Mouse (Mus musculus): ENCODE data around the gene Tbx19. TPM values are rescaled to one million over a fixed set of nuclear protein-coding genes. Genes with fewer than 3 reads are reported as not detected.

The Tbx19 gene
- not detected in 2 replicates for total RNA-seq (2014; rRNA removed)
- 0.20 TPM in 1 of 2 replicates, not detected in the other for polyA plus RNA-seq (2012; rRNA removed)

GRCm38 (mm10) chr1:165160723-165161405 lies at the start of gene Tbx19:
Tbx19 (minus strand) TSS chr1:165160773.
- no peak for DNase-seq (ENCODE audit: extremely low read depth, low read depth, low spot score)
- H3K27ac ChIP-seq (replicated peaks; ENCODE audit: insufficient read depth, low read depth, low read length) = no peak within 1 kb of the TSS
- H3K9ac ChIP-seq (ENCODE audit: low read depth, low read length) = no peak within 1 kb of the TSS
- H3K4me1 ChIP-seq (ENCODE audit: control insufficient read depth, insufficient read depth, low read length) = no peaks in the 10 kb centered on the region
- WGBS = 86% methylated on average over 8 of the region's 8 CpGs
- H3K27me3 ChIP-seq (ENCODE audit: control insufficient read depth, insufficient read depth, low read length) = 0 out of 2 replicates have a peak, but pooled peaks cover 3% of the 10 kb centered on the region
- no peak for TF ChIP-seq POLR2A (IDR thresholded peaks at IDR 0.05; ENCODE audit: extremely low read depth, insufficient read depth, low read length)
- H3K4me3 ChIP-seq (ENCODE audit: insufficient read depth, low read depth, low read length) = no peak within 1 kb of the TSS
- no peaks in the 10 kb centered on the region for H3K79me2 ChIP-seq (ENCODE audit: control insufficient read depth, insufficient read depth, low read length)
- no peaks in the 10 kb centered on the region for H3K36me3 ChIP-seq (ENCODE audit: control insufficient read depth, insufficient read depth, low read length)

GRCm38 (mm10) chr1:165205591-165205990 lies 45.0 kb upstream of the Tbx19 start:
- no peak overlapping the region for H3K4me3 ChIP-seq (ENCODE audit: insufficient read depth, low read depth, low read length)
- TF ChIP-seq POLR2A (IDR thresholded peaks at IDR 0.05; ENCODE audit: extremely low read depth, insufficient read depth, low read length) (no peak), CTCF (IDR thresholded peaks at IDR 0.05; ENCODE audit: low read depth, low read length) (no peak)
- no peak overlapping the region for H3K27ac ChIP-seq (replicated peaks; ENCODE audit: insufficient read depth, low read depth, low read length)
- no peak for DNase-seq (ENCODE audit: extremely low read depth, low read depth, low spot score)
- no peaks in the 10 kb centered on the region for H3K4me1 ChIP-seq (ENCODE audit: control insufficient read depth, insufficient read depth, low read length)
- H3K36me3 ChIP-seq (ENCODE audit: control insufficient read depth, insufficient read depth, low read length) = no peaks in the 10 kb centered on the region
- H3K9ac ChIP-seq (ENCODE audit: low read depth, low read length) = no peak overlapping the region
- 61% methylated on average over 2 of the region's 2 CpGs for WGBS
- H3K79me2 ChIP-seq (ENCODE audit: control insufficient read depth, insufficient read depth, low read length) = no peaks in the 10 kb centered on the region
- no peaks in the 10 kb centered on the region for H3K27me3 ChIP-seq (ENCODE audit: control insufficient read depth, insufficient read depth, low read length)

DNA sequence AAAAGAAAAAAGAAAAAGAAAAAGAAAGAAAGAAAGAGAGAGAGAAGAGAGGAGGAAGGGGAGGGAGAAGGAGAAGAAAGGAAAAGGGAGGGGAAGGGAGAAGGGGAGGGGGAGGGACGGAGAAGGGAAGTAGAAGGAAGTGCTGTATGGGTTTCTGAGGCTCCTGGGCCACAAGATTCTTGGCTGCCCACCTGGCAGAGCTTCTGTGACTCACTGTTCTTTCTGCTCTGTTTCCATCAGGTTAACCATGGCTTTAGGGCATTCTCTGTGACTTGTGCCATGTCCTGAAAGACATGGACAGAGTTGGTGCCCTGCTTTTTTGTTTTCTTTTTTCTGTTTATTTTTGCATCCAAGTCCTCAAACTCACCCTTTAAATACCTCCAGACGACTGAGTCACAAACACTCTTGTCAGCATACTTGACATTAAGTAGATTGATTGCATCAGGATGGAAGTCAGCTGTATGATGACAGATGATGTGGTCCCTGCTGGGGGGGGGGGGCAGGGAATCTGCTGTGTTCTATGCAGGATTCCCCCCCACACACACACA lies 43.0 kb upstream of the Tbx19 start:
- no peaks in the 10 kb centered on the region for H3K27me3 ChIP-seq (ENCODE audit: control insufficient read depth, insufficient read depth, low read length)
- 59% methylated on average over 2 of the region's 2 CpGs for WGBS
- no peak overlapping the region for H3K9ac ChIP-seq (ENCODE audit: low read depth, low read length)
- DNase-seq (ENCODE audit: extremely low read depth, low read depth, low spot score) = no peak
- H3K79me2 ChIP-seq (ENCODE audit: control insufficient read depth, insufficient read depth, low read length) = no peaks in the 10 kb centered on the region
- H3K36me3 ChIP-seq (ENCODE audit: control insufficient read depth, insufficient read depth, low read length) = no peaks in the 10 kb centered on the region
- peaks cover 2% of the 10 kb centered on the region; the same call in 1 of the 2 replicates for H3K4me1 ChIP-seq (ENCODE audit: control insufficient read depth, insufficient read depth, low read length)
- H3K27ac ChIP-seq (replicated peaks; ENCODE audit: insufficient read depth, low read depth, low read length) = no peak overlapping the region
- TF ChIP-seq POLR2A (IDR thresholded peaks at IDR 0.05; ENCODE audit: extremely low read depth, insufficient read depth, low read length) (no peak), CTCF (IDR thresholded peaks at IDR 0.05; ENCODE audit: low read depth, low read length) (no peak)
- no peak overlapping the region for H3K4me3 ChIP-seq (ENCODE audit: insufficient read depth, low read depth, low read length)

- peaks cover 2% of the 10 kb centered on the region; the same call in 1 of the 2 replicates for H3K4me1 ChIP-seq (ENCODE audit: control insufficient read depth, insufficient read depth, low read length)
- no peak overlapping the region for H3K27ac ChIP-seq (replicated peaks; ENCODE audit: insufficient read depth, low read depth, low read length)
- no peak overlapping the region for H3K4me3 ChIP-seq (ENCODE audit: insufficient read depth, low read depth, low read length)
- no peak overlapping the region for H3K9ac ChIP-seq (ENCODE audit: low read depth, low read length)
- no peaks in the 10 kb centered on the region for H3K79me2 ChIP-seq (ENCODE audit: control insufficient read depth, insufficient read depth, low read length)
- no peaks in the 10 kb centered on the region for H3K36me3 ChIP-seq (ENCODE audit: control insufficient read depth, insufficient read depth, low read length)
- TF ChIP-seq CTCF (IDR thresholded peaks at IDR 0.05; ENCODE audit: low read depth, low read length) = no peak
- no peak for TF ChIP-seq POLR2A (IDR thresholded peaks at IDR 0.05; ENCODE audit: extremely low read depth, insufficient read depth, low read length)
- no peak for DNase-seq (ENCODE audit: extremely low read depth, low read depth, low spot score)
- no peaks in the 10 kb centered on the region for H3K27me3 ChIP-seq (ENCODE audit: control insufficient read depth, insufficient read depth, low read length)
- 86% methylated on average over 4 of the region's 4 CpGs for WGBS
Measured at GRCm38 (mm10) chr1:165201445-165202012, 41.0 kb upstream of the Tbx19 start.

DNA sequence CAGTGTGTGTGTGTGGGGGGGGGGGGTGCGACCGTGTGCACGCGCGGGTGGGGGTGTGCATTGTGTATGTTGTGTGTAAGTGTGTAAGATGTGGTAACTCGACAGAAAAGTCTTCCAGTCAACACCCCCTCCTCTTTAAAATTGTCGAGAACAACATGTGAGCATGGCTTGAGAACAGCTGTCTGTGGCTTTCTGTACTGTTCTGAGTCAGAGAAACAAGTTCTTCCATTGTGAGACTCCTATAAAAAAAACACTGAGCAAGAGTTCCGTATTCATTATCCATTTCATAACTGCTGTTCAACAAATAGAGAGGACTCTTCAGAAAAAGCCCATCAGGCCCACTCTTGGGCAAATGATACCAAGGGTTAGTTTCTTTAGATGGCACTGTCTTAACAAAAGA lies 40.2 kb upstream of the Tbx19 start:
- Histone ChIP-seq H3K36me3 (ENCODE audit: control insufficient read depth, insufficient read depth, low read length) (no peaks in the 10 kb centered on the region), H3K27me3 (ENCODE audit: control insufficient read depth, insufficient read depth, low read length) (no peaks in the 10 kb centered on the region), H3K4me3 (ENCODE audit: insufficient read depth, low read depth, low read length) (no peak overlapping the region), H3K27ac (replicated peaks; ENCODE audit: insufficient read depth, low read depth, low read length) (no peak overlapping the region), H3K4me1 (ENCODE audit: control insufficient read depth, insufficient read depth, low read length) (peaks cover 2% of the 10 kb centered on the region; the same call in 1 of the 2 replicates), H3K9ac (ENCODE audit: low read depth, low read length) (no peak overlapping the region), H3K79me2 (ENCODE audit: control insufficient read depth, insufficient read depth, low read length) (no peaks in the 10 kb centered on the region)
- DNase-seq (ENCODE audit: extremely low read depth, low read depth, low spot score) = no peak
- 80% methylated on average over 8 of the region's 8 CpGs for WGBS
- no peak for TF ChIP-seq POLR2A (IDR thresholded peaks at IDR 0.05; ENCODE audit: extremely low read depth, insufficient read depth, low read length)
- no peak for TF ChIP-seq CTCF (IDR thresholded peaks at IDR 0.05; ENCODE audit: low read depth, low read length)

DNA sequence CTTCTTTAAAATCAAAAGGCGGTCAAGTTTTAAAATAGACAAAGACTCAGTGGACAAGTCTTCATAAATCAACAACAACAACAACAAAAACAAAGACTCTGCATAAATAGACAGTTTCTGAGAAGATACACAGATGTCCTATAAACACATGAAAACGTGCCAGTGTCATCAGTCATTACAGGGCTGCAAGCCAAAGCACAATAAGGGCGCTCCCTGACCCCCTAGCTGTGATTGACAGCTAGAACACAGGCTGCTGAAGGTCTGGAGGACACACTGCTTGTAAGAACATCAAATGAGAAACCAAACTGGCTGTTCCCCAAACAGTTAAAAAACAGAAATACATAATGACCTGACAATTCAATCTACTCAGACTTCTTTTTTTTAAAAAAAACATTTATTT lies 39.1 kb upstream of the Tbx19 start:
- Histone ChIP-seq H3K36me3 (ENCODE audit: control insufficient read depth, insufficient read depth, low read length) (no peaks in the 10 kb centered on the region), H3K9ac (ENCODE audit: low read depth, low read length) (no peak overlapping the region), H3K27me3 (ENCODE audit: control insufficient read depth, insufficient read depth, low read length) (no peaks in the 10 kb centered on the region), H3K27ac (replicated peaks; ENCODE audit: insufficient read depth, low read depth, low read length) (no peak overlapping the region), H3K79me2 (ENCODE audit: control insufficient read depth, insufficient read depth, low read length) (no peaks in the 10 kb centered on the region), H3K4me1 (ENCODE audit: control insufficient read depth, insufficient read depth, low read length) (peaks cover 9% of the 10 kb centered on the region; the same call in 1 of the 2 replicates), H3K4me3 (ENCODE audit: insufficient read depth, low read depth, low read length) (no peak overlapping the region)
- TF ChIP-seq CTCF (IDR thresholded peaks at IDR 0.05; ENCODE audit: low read depth, low read length) (no peak), POLR2A (IDR thresholded peaks at IDR 0.05; ENCODE audit: extremely low read depth, insufficient read depth, low read length) (no peak)
- WGBS = 55% methylated on average over 3 of the region's 3 CpGs
- DNase-seq (ENCODE audit: extremely low read depth, low read depth, low spot score) = peak; percentile 58
